Mouse (Mus musculus) heart, embryonic 10.5 days (tissue): ENCODE data around the gene H2-D1. TPM values are rescaled to one million over a fixed set of nuclear protein-coding genes. Genes with fewer than 3 reads are reported as not detected.

Source experiments
- DNase-seq: peaks from one replicate; pipeline ENCODE4 v3.0.0-alpha.2; 2017; ENCODE audit warnings: low spot score
- H3K27ac ChIP-seq: fragments of 300-500 bp; sonication (generic); 2 replicates; pipeline ENCODE4 v1.5.1; 2016; ENCODE audit warnings: mild to moderate bottlenecking
- H3K27me3 ChIP-seq: fragments of 300-500 bp; sonication (generic); 2 replicates; pipeline ENCODE4 v1.6.1; 2016; ENCODE audit warnings: mild to moderate bottlenecking; ENCODE audit not compliant: poor library complexity, insufficient read depth, severe bottlenecking
- H3K36me3 ChIP-seq: fragments of 300-500 bp; sonication (generic); 2 replicates; pipeline ENCODE4 v1.6.1; 2016; ENCODE audit warnings: mild to moderate bottlenecking, moderate library complexity
- H3K4me1 ChIP-seq: fragments of 300-500 bp; sonication (generic); 2 replicates; pipeline ENCODE4 v1.6.1; 2016; ENCODE audit warnings: mild to moderate bottlenecking
- H3K4me3 ChIP-seq: fragments of 300-500 bp; sonication (generic); 2 replicates; pipeline ENCODE4 v1.5.1; 2016; ENCODE audit warnings: mild to moderate bottlenecking, moderate library complexity
- H3K9me3 ChIP-seq: fragments of 300-500 bp; sonication (generic); 2 replicates; pipeline ENCODE4 v1.6.1; 2016; ENCODE audit warnings: mild to moderate bottlenecking, moderate library complexity
- WGBS: fragments of 180-500 bp; shearing (Covaris S2); methylation state at CpG from one replicate; pipeline ENCODE4 v1.1.7; 2016; 5-methylcytosine and 5-hydroxymethylcytosine counted together
- polyA plus RNA-seq: library from polyadenylated mRNA; unstranded; fragments of >200 nt; fragmentation: Nextera tagmentation; extraction: Ambion mirVana; gene quantifications from 2 replicates; pipeline ENCODE4 v1.2.1, GENCODE M21; 2016

H2-D1 gene
- polyA plus RNA-seq, 1 experiment from 2014 or later, result 25.0 TPM

DNA sequence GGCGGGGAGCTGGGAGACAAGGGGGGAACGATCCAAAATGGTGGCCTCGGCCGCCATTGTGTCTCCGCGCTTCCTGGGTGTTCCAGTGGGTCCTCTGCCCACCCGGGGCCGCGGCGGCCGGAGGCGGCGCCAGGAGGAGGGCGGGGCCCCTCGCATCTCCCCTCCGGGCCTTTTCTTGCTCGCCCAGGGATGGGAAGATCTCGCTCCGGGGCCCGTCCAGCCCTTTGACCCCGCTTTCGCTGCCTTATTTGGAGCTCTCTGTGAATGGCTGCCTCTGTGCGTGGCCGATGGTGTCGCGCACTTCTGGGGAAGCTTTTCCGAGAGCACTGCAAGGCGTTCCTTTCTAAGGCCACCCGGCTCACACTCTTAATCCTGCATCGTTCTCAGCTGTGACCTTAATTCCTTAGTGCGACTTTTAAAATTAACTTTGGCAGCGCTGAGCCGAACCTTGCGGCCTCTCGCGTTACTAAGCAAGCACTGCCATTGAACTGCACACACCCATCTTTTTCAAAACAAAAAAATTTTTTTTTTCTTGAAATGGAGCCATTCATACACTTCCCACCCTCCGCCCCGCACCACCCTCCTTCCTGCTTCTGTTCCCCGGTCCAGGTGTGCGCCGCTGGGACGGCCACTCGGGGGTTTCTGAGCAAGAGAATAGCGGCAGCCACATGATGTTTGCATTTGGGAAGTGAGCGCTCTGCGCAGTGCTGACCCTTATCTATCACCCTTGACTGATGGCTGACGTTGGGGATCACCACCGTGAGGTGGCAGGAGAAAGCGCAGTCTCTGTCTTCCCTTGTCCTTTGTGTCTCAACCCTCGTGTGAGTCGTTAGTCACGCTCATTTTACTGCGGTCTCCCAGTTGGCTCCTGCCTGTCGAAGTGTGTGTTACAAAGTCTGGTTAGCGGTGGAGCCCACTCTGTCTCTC lies 20.3 kb upstream of the H2-D1 start:
- H3K27ac ChIP-seq, result peak overlapping the region; percentile 100
- H3K9me3 ChIP-seq, result no peaks in the 10 kb centered on the region
- peak; percentile 91 for DNase-seq
- H3K36me3 ChIP-seq, result peaks cover 44% of the 10 kb centered on the region
- under 1% methylated on average over 55 of the region's 55 CpGs for WGBS
- H3K4me1 ChIP-seq, result peaks cover 48% of the 10 kb centered on the region
- no peaks in the 10 kb centered on the region for H3K27me3 ChIP-seq
- H3K4me3 ChIP-seq, result peak overlapping the region; percentile 76

DNA sequence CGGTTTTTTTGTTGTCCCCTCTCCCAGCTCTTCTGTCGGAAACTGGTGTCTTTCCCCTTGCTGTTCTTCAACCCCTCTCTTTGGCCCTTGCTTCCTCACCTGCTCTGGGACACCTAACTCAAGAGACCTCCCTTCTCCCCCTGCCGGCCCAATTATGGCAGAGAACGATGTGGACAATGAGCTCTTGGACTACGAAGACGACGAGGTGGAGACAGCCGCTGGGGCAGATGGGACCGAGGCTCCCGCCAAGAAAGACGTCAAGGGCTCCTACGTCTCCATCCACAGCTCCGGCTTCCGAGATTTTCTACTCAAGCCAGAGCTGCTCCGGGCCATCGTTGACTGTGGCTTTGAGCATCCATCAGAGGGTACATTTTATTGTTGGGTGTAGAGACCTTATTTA lies 19.4 kb upstream of the H2-D1 start:
- H3K27me3 ChIP-seq, result no peaks in the 10 kb centered on the region
- H3K27ac ChIP-seq, result peak overlapping the region; percentile 100
- peak overlapping the region; percentile 76 for H3K4me3 ChIP-seq
- WGBS, result 22% methylated on average over 16 of the region's 16 CpGs
- H3K36me3 ChIP-seq, result peaks cover 51% of the 10 kb centered on the region
- DNase-seq, result no peak
- no peaks in the 10 kb centered on the region for H3K9me3 ChIP-seq
- peaks cover 48% of the 10 kb centered on the region for H3K4me1 ChIP-seq

DNA sequence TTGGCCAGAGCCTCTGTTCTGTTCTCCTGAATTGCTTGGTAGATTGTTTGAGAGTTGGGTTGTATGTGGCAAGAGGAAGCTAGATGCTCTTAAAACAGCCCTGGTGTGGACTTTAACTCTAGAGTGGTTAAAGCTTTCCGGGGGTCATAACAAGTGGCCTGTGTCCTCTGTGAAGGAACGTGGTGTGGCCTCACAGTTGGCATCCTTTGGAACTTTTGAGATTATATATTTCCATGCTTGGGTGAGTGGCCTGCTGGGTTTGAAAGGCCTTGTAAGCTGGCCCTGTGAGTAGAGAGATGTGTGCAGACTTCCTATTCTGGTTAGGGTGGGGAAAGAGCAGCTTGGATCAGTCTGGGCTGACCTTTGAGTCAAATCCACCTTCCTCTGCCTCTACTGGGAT lies 17.5 kb upstream of the H2-D1 start:
- Histone ChIP-seq H3K27ac (no peak overlapping the region), H3K4me1 (peaks cover 45% of the 10 kb centered on the region), H3K27me3 (no peaks in the 10 kb centered on the region), H3K36me3 (peaks cover 70% of the 10 kb centered on the region), H3K9me3 (no peaks in the 10 kb centered on the region), H3K4me3 (peak overlapping the region; percentile 76; the same call in 1 of the 2 replicates)
- 81% methylated on average over 2 of the region's 2 CpGs for WGBS
- no peak for DNase-seq

DNA sequence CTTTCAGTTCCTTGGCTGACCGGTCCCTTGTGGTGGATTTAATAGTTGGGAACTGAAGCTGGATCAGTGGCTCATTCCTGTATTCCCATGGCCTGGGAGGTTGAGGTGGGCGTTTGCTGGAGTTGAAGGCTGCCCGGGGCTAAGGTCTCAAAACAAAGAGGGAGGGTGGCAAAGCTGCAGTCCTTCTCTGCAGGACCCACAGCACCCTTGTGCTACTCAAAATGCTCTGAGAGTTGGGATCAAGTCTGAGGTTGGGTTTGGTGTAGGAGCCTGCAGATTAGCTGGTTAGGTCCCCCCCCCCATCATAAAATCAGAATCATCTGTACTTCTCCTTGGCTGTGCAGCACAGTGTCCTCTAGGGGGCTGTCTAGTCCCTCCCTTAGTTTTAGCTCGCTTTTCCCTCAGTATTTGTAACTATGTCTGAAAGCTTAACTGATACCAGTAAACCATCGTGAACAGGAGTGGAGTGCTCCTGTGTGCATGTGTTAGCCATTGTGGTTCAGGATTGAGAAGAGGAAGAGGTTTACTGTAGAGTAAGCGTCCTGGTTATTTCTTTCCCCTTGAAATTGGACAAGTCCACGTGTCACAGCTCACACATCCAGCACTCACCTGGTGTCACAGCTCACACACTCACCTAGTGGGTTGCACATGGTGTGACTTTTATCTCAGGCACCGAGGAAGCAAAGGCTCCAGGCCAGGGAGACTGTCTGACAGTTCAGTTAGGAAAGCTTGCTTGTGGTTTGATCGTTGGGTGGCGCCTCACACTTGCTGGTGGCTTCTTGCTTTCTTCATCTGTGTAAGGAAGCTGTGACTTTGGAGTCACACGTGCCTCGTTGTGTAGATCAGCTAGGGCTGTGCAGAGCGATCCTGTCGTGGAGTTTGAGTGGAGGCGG lies 16.6 kb upstream of the H2-D1 start:
- Histone ChIP-seq H3K27ac (no peak overlapping the region), H3K4me3 (peak overlapping the region; percentile 15; the same call in 1 of the 2 replicates), H3K27me3 (no peaks in the 10 kb centered on the region), H3K9me3 (no peaks in the 10 kb centered on the region), H3K36me3 (peaks cover 80% of the 10 kb centered on the region), H3K4me1 (peaks cover 35% of the 10 kb centered on the region)
- WGBS, result 87% methylated on average over 15 of the region's 15 CpGs
- no peak for DNase-seq

DNA sequence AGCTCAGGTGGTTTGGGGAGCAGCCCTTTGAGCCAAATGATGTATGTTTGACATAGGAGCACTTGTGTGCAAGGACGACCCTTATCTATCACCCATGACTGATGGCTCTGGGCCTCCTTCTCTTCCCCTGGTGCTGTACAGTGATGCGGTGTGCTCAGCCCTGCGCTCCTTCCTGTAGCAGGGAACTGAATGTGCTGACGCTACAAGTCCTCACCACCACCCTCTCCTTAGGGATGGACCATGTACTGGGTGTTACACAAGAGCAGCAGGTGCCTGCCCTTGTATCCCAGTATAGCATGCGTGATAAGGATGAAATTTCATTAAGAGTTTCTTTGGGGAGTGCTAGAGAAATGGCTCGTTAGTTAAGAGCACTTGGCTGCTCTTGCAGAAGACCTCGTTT lies 15.4 kb upstream of the H2-D1 start:
- Histone ChIP-seq H3K36me3 (peaks cover 90% of the 10 kb centered on the region), H3K27me3 (no peaks in the 10 kb centered on the region), H3K4me3 (no peak overlapping the region), H3K9me3 (no peaks in the 10 kb centered on the region), H3K27ac (no peak overlapping the region), H3K4me1 (peaks cover 35% of the 10 kb centered on the region)
- whole genome bisulfite sequencing, result 86% methylated on average over 7 of the region's 7 CpGs
- no peak for DNase-seq

DNA sequence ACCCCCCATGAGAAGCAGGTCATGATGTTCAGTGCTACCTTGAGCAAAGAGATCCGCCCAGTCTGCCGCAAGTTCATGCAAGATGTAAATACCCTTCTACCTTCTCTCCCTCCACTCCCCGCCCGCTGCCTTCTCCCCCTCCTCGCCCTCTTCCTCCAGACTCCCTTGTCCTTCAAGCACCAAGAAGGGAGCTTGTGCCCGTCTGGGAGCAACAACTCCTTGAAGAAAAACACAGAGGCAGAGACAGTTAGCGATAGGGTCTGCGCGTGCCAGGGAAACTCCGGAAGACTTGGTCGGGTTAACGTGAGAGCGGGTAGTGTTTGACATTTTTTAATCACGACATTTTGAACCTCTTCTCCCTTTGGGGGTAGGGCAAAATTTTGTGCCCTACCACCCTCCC lies 13.5 kb upstream of the H2-D1 start:
- no peak overlapping the region for H3K4me3 ChIP-seq
- H3K9me3 ChIP-seq, result no peaks in the 10 kb centered on the region
- DNase-seq, result no peak
- H3K27ac ChIP-seq, result no peak overlapping the region
- peaks cover 24% of the 10 kb centered on the region for H3K4me1 ChIP-seq
- 91% methylated on average over 14 of the region's 14 CpGs for WGBS
- peaks cover 98% of the 10 kb centered on the region for H3K36me3 ChIP-seq
- H3K27me3 ChIP-seq, result no peaks in the 10 kb centered on the region

DNA sequence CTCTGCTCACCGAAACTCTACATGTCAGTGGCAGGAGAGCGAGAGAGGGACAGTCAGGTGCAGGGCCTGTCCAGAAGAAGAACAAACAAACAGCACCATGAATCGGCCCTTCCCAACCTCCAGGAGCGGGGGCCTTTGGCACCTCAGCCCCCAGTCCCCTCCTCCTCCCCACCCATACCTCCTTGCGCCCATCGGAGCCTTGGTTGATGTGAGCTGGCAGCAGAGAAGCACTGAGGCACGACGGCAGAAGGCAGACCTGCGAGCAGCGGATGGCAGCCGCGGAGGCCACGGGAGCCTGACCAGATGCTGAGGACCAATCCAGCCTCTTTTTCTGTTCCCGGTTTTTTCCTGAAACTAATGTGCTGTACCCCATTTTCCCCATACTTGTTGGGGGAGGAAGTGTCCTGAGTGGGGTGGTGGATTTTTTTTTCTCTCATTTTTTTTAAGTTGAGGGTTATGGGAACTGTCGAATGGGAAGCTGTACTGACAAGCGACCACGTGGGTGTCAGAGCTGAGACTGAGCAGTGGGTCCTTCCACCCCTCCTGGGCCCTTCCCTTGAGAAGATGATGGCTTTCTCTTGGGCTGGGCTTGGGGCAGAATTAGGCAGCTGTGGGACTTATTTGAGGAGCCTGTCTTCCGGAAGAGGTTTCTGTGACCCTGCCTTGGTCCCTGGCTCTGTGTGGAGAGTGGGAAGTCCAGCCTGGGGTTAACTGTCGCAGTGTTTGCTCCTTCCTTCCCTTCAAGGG lies 12.9 kb upstream of the H2-D1 start:
- no peaks in the 10 kb centered on the region for H3K9me3 ChIP-seq
- peaks cover 18% of the 10 kb centered on the region for H3K4me1 ChIP-seq
- no peak overlapping the region for H3K4me3 ChIP-seq
- no peaks in the 10 kb centered on the region for H3K27me3 ChIP-seq
- peaks cover 96% of the 10 kb centered on the region for H3K36me3 ChIP-seq
- no peak for DNase-seq
- 89% methylated on average over 19 of the region's 19 CpGs for WGBS
- no peak overlapping the region for H3K27ac ChIP-seq

DNA sequence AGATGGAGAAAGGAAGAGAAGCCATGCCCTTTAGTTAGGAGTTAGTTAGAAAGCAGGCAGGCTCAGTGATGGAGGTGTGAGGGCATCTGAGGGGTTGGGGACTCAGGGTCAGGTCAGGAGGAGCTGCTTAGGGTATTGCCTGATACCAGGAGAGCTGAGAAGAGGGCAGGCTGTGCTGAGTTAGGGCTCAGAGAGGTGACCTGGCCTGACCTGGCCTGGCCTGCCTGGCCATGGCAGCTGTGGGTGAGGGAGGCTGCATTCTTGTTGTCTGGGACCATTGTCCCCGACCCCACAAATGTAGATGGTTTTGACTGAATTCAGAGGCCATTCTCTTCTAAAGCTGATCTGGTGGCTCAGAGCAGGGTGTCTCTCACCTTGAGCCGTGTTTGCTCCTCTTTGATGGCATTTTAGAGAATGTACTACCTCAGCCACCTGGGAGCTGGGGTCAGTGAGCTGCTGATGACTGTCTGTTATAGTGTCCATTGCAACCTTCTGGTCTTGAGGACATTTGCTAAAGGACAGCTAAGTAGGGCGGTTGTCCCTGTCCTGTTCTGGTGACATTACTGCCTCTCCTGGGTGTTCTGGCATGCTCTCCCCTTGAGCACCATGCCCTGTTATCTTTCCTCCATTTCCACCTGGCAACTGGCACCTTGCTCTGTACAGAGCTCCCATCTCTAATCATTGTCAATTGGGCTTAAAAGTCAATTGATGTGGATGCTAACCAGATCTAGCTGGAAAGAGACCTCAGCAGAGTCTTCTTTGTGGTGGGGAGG lies 12.0 kb upstream of the H2-D1 start:
- no peaks in the 10 kb centered on the region for H3K9me3 ChIP-seq
- H3K4me3 ChIP-seq, result no peak overlapping the region
- WGBS, result 94% methylated on average over 3 of the region's 3 CpGs
- peaks cover 87% of the 10 kb centered on the region for H3K36me3 ChIP-seq
- H3K27me3 ChIP-seq, result no peaks in the 10 kb centered on the region
- H3K27ac ChIP-seq, result no peak overlapping the region
- no peak for DNase-seq
- H3K4me1 ChIP-seq, result peaks cover 9% of the 10 kb centered on the region; the same call in 1 of the 2 replicates

DNA sequence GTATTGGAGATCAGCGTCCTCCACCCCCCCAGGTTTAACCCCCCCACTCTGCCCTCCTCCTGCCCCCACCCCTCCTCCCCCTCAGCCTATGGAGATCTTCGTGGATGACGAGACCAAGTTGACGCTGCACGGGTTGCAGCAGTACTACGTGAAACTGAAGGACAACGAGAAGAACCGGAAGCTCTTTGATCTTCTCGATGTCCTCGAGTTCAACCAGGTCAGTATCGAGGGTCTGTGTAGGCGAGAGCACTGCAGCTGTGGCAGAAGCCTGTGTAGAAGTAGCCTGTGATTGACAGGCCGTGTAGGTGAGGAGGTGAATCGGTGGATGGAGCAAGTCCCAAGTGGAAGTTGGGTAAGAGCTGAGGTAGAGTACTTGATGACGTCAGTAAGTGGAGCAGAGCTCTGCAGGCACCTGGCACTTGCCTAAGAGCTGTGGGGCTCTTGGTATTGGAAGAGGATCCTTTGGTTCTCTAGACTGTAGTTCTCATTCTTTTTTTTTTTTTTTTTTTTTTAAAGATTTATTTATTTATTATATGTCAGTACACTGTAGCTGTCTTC lies 11.3 kb upstream of the H2-D1 start:
- WGBS, result 82% methylated on average over 15 of the region's 15 CpGs
- Histone ChIP-seq H3K4me3 (no peak overlapping the region), H3K4me1 (peaks cover 4% of the 10 kb centered on the region; the same call in 1 of the 2 replicates), H3K27me3 (0 out of 2 replicates have a peak, but pooled peaks cover 4% of the 10 kb centered on the region), H3K27ac (no peak overlapping the region), H3K36me3 (peaks cover 80% of the 10 kb centered on the region), H3K9me3 (no peaks in the 10 kb centered on the region)
- DNase-seq, result no peak

DNA sequence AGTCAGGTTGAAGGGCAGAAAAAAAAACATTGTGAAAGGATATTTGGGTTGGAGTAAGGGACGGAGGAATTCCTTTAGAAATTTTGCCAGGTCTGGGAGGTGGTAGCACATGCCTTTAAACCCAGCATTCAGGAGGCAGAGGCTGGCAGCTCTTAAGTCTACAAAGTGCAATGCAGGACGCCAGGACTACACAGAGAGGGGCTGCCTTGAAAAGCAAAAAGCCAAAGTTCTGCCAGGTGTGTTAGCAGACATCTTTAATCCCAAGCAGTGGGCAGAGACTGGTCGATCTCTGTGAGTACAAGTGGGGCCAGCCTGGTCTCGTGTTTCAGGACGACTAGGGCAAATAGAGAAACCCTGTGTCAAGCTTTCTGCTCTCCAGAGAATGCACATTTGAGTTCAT lies 10.5 kb upstream of the H2-D1 start:
- H3K36me3 ChIP-seq, result peaks cover 73% of the 10 kb centered on the region
- WGBS, result 85% methylated on average over 5 of the region's 5 CpGs
- H3K4me1 ChIP-seq, result no peaks in the 10 kb centered on the region
- no peak overlapping the region for H3K27ac ChIP-seq
- 0 out of 2 replicates have a peak, but pooled peaks cover 4% of the 10 kb centered on the region for H3K27me3 ChIP-seq
- no peak overlapping the region for H3K4me3 ChIP-seq
- no peaks in the 10 kb centered on the region for H3K9me3 ChIP-seq
- DNase-seq, result no peak

DNA sequence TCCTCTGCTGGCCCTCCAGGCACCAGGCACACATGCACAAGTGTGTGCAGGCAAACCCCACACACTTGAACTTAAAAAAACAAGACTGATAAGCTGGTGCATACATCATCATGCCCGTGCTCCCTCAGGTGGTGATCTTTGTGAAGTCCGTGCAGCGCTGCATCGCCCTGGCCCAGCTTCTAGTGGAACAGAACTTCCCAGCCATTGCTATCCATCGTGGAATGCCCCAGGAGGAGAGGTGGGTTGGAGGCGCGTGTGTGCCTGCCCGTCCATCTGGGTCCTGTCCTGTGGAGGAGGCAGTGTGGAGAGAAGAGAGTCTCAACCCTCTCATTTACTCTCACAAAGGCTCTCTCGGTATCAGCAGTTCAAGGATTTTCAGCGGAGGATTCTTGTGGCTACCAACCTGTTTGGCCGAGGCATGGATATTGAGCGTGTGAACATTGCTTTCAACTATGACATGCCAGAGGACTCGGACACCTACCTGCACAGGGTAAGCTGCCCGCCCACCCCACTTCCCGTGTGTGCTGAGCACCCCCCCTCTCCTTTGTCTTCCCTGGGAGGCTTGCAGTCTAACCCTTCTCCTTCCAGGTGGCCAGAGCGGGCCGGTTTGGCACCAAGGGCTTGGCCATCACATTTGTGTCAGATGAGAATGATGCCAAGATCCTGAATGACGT lies 9.8 kb upstream of the H2-D1 start:
- Histone ChIP-seq H3K36me3 (peaks cover 65% of the 10 kb centered on the region), H3K27ac (no peak overlapping the region), H3K4me1 (no peaks in the 10 kb centered on the region), H3K9me3 (no peaks in the 10 kb centered on the region), H3K4me3 (no peak overlapping the region), H3K27me3 (0 out of 2 replicates have a peak, but pooled peaks cover 4% of the 10 kb centered on the region)
- no peak for DNase-seq
- WGBS, result 89% methylated on average over 18 of the region's 18 CpGs
